Mouse (Mus musculus) liver, embryonic 15.5 days (tissue): ENCODE measurements around the gene Hrk. TPM values are rescaled to one million over a fixed set of nuclear protein-coding genes. Genes with fewer than 3 reads are reported as not detected.

Source experiments
- ATAC-seq: fragments of 200-750 bp; cut with Nextera tagmentation; 2 replicates; pipeline ENCODE4 v1.8.0; 2017; ENCODE audit warnings: moderate number of reproducible peaks, mild to moderate bottlenecking, moderate library complexity; ENCODE audit not compliant: insufficient read depth
- H3K27ac ChIP-seq: fragments of 300-500 bp; sonication (generic); replicated peaks from 2 replicates; pipeline ENCODE4 v1.5.1; 2015; ENCODE audit warnings: mild to moderate bottlenecking, inconsistent platforms
- H3K27me3 ChIP-seq: fragments of 300-500 bp; sonication (generic); 2 replicates; pipeline ENCODE4 v1.6.1; 2015; ENCODE audit warnings: mild to moderate bottlenecking, inconsistent platforms
- H3K36me3 ChIP-seq: fragments of 300-500 bp; sonication (generic); replicated peaks from 2 replicates; pipeline ENCODE4 v1.6.1; 2015; ENCODE audit warnings: moderate library complexity, mild to moderate bottlenecking, inconsistent platforms
- H3K4me1 ChIP-seq: fragments of 300-500 bp; sonication (generic); replicated peaks from 2 replicates; pipeline ENCODE4 v1.6.1; 2015; ENCODE audit warnings: inconsistent platforms
- H3K4me2 ChIP-seq: fragments of 300-500 bp; sonication (generic); 2 replicates; pipeline ENCODE4 v1.6.1; 2015; ENCODE audit warnings: moderate library complexity, mild to moderate bottlenecking, inconsistent platforms
- H3K4me3 ChIP-seq: fragments of 300-500 bp; sonication (generic); replicated peaks from 2 replicates; pipeline ENCODE4 v1.5.1; 2015; ENCODE audit warnings: mild to moderate bottlenecking, inconsistent platforms
- H3K9ac ChIP-seq: fragments of 300-500 bp; sonication (generic); 2 replicates; pipeline ENCODE4 v1.6.1; 2015; ENCODE audit warnings: moderate library complexity, mild to moderate bottlenecking, inconsistent platforms
- H3K9me3 ChIP-seq: fragments of 300-500 bp; sonication (generic); replicated peaks from 2 replicates; pipeline ENCODE4 v1.6.1; 2016; ENCODE audit warnings: inconsistent platforms
- WGBS: fragments of 180-500 bp; shearing (Covaris S2); methylation state at CpG from one replicate; pipeline ENCODE4 v1.1.7; 2015; ENCODE audit warnings: mixed read lengths; ENCODE audit not compliant: insufficient replicate concordance; 5-methylcytosine and 5-hydroxymethylcytosine counted together
- polyA plus RNA-seq: library from polyadenylated mRNA; unstranded; fragments of >200 nt; fragmentation: Nextera tagmentation; extraction: Ambion mirVana; gene quantifications from 2 replicates; pipeline ENCODE4 v1.2.1, GENCODE M21; 2015

Hrk gene
- polyA plus RNA-seq, 1 experiment from 2014 or later = not detected

GRCm38 (mm10) chr5:118223142-118223757 lies 58.8 kb downstream of the Hrk start:
- Histone ChIP-seq H3K9me3 (no peaks in the 10 kb centered on the region), H3K4me1 (no peaks in the 10 kb centered on the region), H3K4me3 (no peak overlapping the region), H3K36me3 (no peaks in the 10 kb centered on the region), H3K4me2 (no peak overlapping the region), H3K27me3 (no peaks in the 10 kb centered on the region), H3K9ac (no peak overlapping the region), H3K27ac (no peak overlapping the region)
- ATAC-seq = no peak
- 56% methylated on average over 9 of the region's 9 CpGs for WGBS

DNA sequence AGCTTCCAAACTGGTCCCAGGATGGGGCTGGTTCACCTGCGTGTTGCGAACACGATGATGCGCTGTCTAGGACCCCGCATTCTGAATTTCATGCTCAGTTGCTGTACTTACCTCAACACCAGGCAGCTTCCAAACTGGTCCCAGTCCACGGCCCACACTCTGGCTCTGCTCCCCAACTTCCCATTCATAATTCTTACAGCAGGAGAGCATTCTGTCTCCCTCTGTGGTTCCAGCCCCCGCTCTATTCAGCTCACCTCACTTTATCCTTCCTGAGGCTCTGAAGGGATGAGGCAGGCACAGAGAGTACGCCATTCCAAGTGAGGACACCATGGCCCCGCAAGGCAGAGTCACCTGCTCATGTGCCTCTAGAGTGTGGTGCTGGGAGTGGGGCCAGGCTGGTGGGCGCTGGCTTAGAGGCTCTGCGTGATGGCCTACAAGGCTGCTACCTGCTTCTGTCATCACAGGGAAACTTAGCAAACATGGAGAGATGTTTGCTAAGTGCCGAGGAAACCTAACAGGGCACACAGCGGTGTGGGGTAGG lies 65.7 kb downstream of the Hrk start:
- H3K4me2 ChIP-seq = no peak overlapping the region
- no peaks in the 10 kb centered on the region for H3K4me1 ChIP-seq
- no peak for ATAC-seq
- WGBS = 72% methylated on average over 13 of the region's 13 CpGs
- no peaks in the 10 kb centered on the region for H3K36me3 ChIP-seq
- no peak overlapping the region for H3K9ac ChIP-seq
- no peak overlapping the region for H3K27ac ChIP-seq
- H3K9me3 ChIP-seq = no peaks in the 10 kb centered on the region
- no peaks in the 10 kb centered on the region for H3K27me3 ChIP-seq
- H3K4me3 ChIP-seq = no peak overlapping the region

DNA sequence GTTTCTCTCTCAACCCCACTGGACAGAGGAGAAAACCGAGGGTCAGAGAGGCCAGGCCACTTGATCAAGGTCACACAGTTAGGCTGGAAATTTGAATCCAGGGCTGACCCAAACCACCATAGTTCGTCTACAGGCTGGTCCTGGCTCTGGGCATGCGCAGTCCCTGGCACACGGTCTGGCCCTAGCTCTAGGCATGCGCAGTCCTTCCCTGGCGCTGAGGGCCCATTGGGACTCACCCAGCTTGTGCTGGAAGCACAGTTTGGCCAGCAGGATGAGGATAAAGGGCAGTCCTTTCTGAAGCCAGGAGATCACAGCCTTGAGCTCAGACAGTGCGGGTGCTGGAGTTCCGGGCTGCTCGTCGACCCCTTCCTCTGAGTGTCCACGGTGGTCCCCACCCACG lies 72.4 kb downstream of the Hrk start:
- H3K4me2 ChIP-seq = no peak overlapping the region
- WGBS = 66% methylated on average over 12 of the region's 12 CpGs
- no peaks in the 10 kb centered on the region for H3K9me3 ChIP-seq
- ATAC-seq = no peak
- no peaks in the 10 kb centered on the region for H3K27me3 ChIP-seq
- no peak overlapping the region for H3K9ac ChIP-seq
- no peak overlapping the region for H3K4me3 ChIP-seq
- H3K27ac ChIP-seq = no peak overlapping the region
- no peaks in the 10 kb centered on the region for H3K36me3 ChIP-seq
- no peaks in the 10 kb centered on the region for H3K4me1 ChIP-seq

Other genes with a start within 250 kb of the Hrk start
- gene Fbxo21, start 187.9 kb upstream of the Hrk start, polyA plus RNA-seq = 14.2 and 17.2 TPM in 2 replicates
- gene Tesc, start 136.9 kb upstream of the Hrk start, polyA plus RNA-seq = 1.6 and 2.2 TPM in 2 replicates
- 7.7 and 8.1 TPM in 2 replicates for gene Fbxw8, start 9.2 kb upstream of the Hrk start, polyA plus RNA-seq
- 0.21 and 0.44 TPM in 2 replicates for gene Rnft2, start 80.5 kb downstream of the Hrk start, polyA plus RNA-seq
- gene 2410131K14Rik, start 80.6 kb downstream of the Hrk start, polyA plus RNA-seq = 1.2 and 1.4 TPM in 2 replicates